Mouse (Mus musculus) kidney, adult 2 months (tissue): ENCODE results near the gene Slc40a1. TPM values are rescaled to one million over a fixed set of nuclear protein-coding genes. Genes with fewer than 3 reads are reported as not detected.

ENCODE experiments used
- DNase-seq: peaks from one replicate; pipeline ENCODE4 v3.0.0; 2021
- H3K27ac ChIP-seq: fragments of 200-500 bp; 2 replicates; pipeline ENCODE4 v1.5.1; 2012; ENCODE audit warnings: low read depth, low read length, control low read depth, inconsistent platforms; ENCODE audit not compliant: insufficient read depth
- H3K27me3 ChIP-seq: fragments of 200-500 bp; replicated peaks from 2 replicates; pipeline ENCODE4 v1.6.1; 2012; ENCODE audit warnings: mild to moderate bottlenecking, moderate library complexity, low read length, inconsistent platforms; ENCODE audit not compliant: control insufficient read depth, insufficient read depth
- H3K36me3 ChIP-seq: fragments of 200-500 bp; 2 replicates; pipeline ENCODE4 v1.6.1; 2012; ENCODE audit warnings: mild to moderate bottlenecking, moderate library complexity, low read length, inconsistent platforms; ENCODE audit not compliant: control insufficient read depth, insufficient read depth
- H3K4me1 ChIP-seq: fragments of 200-500 bp; 2 replicates; pipeline ENCODE4 v1.6.1; 2011; ENCODE audit warnings: low read length; ENCODE audit not compliant: control insufficient read depth, insufficient read depth
- H3K4me3 ChIP-seq: fragments of 200-500 bp; 2 replicates; pipeline ENCODE4 v1.5.1; 2011; ENCODE audit warnings: mild to moderate bottlenecking, low read depth, low read length, control low read depth; ENCODE audit not compliant: insufficient read depth
- CTCF ChIP-seq: fragments of 200-500 bp; conservative IDR thresholded peaks from 2 replicates; pipeline ENCODE4 v1.5.1; 2011; ENCODE audit warnings: low read depth, mild to moderate bottlenecking, control low read depth, low read length, moderate library complexity, mixed read lengths; ENCODE audit not compliant: insufficient read depth, insufficient read length
- POLR2A ChIP-seq: fragments of 200-500 bp; IDR thresholded peaks from one replicate; pipeline ENCODE4 v1.6.1; 2011; ENCODE audit warnings: low read depth, low read length, control low read depth
- WGBS: fragments of 180-500 bp; shearing (Covaris S2); methylation state at CpG from one replicate; pipeline ENCODE4 v1.1.7; 2018; 5-methylcytosine and 5-hydroxymethylcytosine counted together
- polyA plus RNA-seq: library from polyadenylated mRNA; depleted of rRNA; stranded (reverse); fragments of >200 nt; gene quantifications from 2 replicates; pipeline ENCODE4 v1.2.3, GENCODE M21; 2012

The Slc40a1 gene
- polyA plus RNA-seq, 1 experiment: 34.2 TPM

DNA sequence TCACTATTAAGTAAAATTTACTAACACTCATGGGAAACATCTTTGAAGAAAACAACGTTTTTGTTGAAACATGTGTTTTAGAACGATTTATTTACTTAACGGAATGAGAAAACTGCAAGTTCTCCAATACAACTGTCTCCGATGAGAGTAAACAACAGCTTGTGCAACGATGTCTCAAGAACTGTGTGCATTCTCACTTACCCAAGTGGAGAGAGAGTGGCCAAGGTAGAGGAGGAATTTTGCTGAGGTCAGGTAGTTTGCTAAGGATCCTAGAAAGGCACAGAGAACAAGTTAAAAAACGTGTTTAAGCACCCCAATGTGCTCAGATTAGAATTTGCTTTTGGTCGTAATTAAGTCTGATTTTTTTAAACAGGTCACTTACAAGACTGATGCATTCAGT is 1.8 kb downstream of the Slc40a1 start:
- no peaks in the 10 kb centered on the region for H3K27me3 ChIP-seq
- 39% methylated on average over 7 of the region's 7 CpGs for WGBS
- no peaks in the 10 kb centered on the region for H3K36me3 ChIP-seq
- peak overlapping the region; percentile 37; the same call in 1 of the 2 replicates for H3K27ac ChIP-seq
- DNase-seq: peak; percentile 52
- H3K4me1 ChIP-seq: no peaks in the 10 kb centered on the region; the same call in 1 of the 2 replicates
- TF ChIP-seq CTCF (no peak), POLR2A (no peak)
- H3K4me3 ChIP-seq: peak overlapping the region; percentile 67

DNA sequence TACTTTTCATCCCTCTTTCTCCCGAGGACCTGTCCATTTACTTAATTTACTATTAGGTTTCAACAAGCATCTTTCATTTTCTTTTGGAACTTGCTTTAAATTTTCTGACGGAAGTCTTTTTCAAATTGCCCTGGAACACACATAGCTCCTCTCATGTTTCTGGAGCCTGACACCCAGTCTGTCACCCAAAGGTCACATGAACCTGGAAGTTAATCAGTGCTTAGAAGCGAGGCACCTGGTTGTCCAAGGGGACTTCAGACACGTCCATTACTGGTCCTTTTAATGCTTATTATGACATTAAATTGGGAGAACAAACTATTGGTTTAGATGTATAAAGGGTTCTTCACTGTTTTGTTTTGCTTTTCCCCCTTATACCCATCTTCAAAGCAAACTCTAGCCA is 3.0 kb downstream of the Slc40a1 start:
- H3K27me3 ChIP-seq: no peaks in the 10 kb centered on the region
- H3K4me1 ChIP-seq: no peaks in the 10 kb centered on the region; the same call in 1 of the 2 replicates
- H3K4me3 ChIP-seq: peak overlapping the region; percentile 24; the same call in 1 of the 2 replicates
- DNase-seq: peak; percentile 79
- no peaks in the 10 kb centered on the region; the same call in 1 of the 2 replicates for H3K36me3 ChIP-seq
- 31% methylated on average over 4 of the region's 4 CpGs for WGBS
- TF ChIP-seq CTCF (no peak), POLR2A (no peak)
- no peak overlapping the region for H3K27ac ChIP-seq

DNA sequence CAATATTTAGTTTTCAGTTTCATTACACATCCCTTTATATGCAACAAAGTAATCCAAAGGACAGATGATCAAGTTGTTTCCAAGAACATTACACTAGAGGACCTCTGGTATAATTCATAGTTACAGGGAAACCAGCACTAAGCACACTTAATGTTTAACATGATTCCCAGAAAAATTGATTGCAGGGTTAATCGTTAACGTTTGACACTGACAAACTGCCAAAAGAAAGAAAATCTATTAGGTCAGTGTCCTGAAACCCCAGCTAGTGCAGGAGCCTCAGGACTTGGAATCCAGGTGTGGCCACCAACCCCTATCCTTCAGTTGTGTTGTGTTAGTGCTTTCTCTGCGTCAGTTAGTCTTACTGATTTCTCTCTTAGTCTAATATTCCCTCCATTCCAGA is 5.6 kb downstream of the Slc40a1 start:
- TF ChIP-seq CTCF (no peak), POLR2A (no peak)
- no peaks in the 10 kb centered on the region for H3K27me3 ChIP-seq
- peaks cover 5% of the 10 kb centered on the region for H3K4me1 ChIP-seq
- WGBS: 41% methylated on average over 3 of the region's 3 CpGs
- peak; percentile 93 for DNase-seq
- peaks cover 5% of the 10 kb centered on the region for H3K36me3 ChIP-seq
- peak overlapping the region; percentile 4; the same call in 1 of the 2 replicates for H3K27ac ChIP-seq
- no peak overlapping the region for H3K4me3 ChIP-seq

DNA sequence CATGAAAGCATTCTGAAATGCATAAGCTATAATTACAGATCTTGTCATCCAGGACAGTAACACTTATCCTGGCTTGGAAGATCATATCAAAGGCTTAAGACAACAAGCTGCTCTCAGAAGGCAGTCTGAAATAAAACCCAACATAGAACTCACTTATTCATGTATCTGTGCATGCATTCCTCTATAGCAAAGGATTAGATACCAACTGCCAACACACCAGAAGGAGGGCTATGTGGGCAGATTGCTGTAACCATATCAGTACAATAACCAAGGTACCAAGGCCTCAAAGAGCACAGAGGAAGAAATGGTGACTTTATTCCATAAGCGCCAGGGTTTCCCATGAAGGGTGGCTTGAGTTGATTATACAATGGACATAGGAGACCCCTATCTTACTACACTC is 6.6 kb downstream of the Slc40a1 start:
- no peaks in the 10 kb centered on the region for H3K27me3 ChIP-seq
- no peak overlapping the region for H3K27ac ChIP-seq
- peaks cover 5% of the 10 kb centered on the region for H3K4me1 ChIP-seq
- peaks cover 5% of the 10 kb centered on the region for H3K36me3 ChIP-seq
- WGBS: 100% methylated on average over 1 of the region's 1 CpGs
- TF ChIP-seq CTCF (no peak), POLR2A (no peak)
- no peak for DNase-seq
- no peak overlapping the region for H3K4me3 ChIP-seq

DNA sequence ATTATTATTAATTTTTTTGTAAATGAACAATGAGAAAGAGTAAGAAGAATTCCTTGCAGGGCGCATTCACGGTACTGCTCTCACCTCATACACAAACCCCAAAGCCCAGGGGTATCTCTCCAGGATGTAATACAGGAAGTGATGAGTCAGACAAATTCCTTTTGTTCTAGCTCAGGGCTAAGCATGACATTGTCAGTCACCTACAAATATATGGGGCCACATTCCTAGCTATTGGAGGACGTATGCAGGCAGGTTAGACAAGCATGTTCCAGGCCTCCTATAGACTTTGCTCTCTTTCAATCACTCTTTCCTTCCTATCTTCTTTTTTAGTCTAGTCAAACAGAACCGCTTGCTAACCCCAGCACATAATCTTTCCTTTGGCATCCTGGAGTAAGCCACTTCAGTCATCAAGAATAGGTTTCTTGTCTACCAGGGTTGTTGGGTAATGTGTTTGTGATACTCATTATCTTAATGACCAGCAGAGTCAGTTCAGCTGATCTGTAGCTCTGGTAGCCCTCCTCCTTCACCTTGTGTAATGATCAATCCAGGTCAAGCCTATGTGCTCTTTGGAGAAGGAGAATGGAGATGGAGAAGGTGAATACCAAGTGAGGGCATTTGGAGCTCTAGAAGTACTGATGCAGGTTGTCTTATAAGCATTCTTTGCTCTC is 9.1 kb downstream of the Slc40a1 start:
- Histone ChIP-seq H3K27ac (no peak overlapping the region), H3K4me3 (no peak overlapping the region), H3K27me3 (no peaks in the 10 kb centered on the region), H3K36me3 (peaks cover 5% of the 10 kb centered on the region), H3K4me1 (peaks cover 5% of the 10 kb centered on the region)
- no peak for TF ChIP-seq POLR2A
- no peak for TF ChIP-seq CTCF
- peak; percentile 20 for DNase-seq
- WGBS: 68% methylated on average over 4 of the region's 4 CpGs

DNA sequence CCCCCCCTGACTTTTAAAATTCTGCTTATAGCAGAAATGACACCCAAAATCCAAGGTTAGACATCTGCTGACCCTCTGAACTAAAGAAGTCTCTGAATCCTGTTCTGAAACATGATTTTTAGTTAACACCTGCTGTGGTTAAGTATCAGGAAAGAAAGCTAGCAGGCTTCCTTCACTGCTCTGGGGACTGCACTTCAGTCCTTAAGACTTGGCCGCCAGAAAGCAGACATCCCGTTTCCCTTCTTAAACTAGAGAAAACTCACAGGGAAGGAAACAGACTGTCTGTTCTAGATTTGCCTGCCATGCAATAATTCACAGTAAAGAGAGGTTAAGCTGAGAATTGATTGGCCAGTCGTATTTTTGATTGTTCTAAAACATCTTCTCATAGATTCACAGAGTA is 10.1 kb downstream of the Slc40a1 start:
- Histone ChIP-seq H3K36me3 (peaks cover 8% of the 10 kb centered on the region), H3K4me3 (no peak overlapping the region), H3K27me3 (no peaks in the 10 kb centered on the region), H3K27ac (no peak overlapping the region), H3K4me1 (peaks cover 5% of the 10 kb centered on the region)
- WGBS: 66% methylated on average over 3 of the region's 3 CpGs
- DNase-seq: no peak
- TF ChIP-seq POLR2A (no peak), CTCF (no peak)

DNA sequence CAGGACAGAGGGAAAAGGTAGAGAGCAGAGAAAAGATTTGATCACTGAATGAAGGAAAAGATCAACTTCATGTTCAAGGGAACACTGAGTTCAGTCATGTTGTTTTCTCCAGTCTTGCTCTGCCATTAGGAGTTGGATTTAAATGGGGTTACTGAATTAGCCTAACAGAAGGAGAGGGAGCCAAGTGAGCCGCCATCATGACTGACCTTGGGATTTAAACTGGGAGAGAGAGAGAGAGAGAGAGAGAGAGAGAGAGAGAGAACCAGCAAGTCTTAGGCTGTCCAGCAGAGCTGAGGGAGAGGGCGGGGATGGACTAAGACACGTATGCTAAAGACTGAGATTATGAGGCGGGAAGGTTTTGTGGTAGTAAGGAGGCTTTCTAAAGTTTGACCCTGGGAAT is 12.1 kb downstream of the Slc40a1 start:
- DNase-seq: no peak
- WGBS: 96% methylated on average over 4 of the region's 4 CpGs
- no peak overlapping the region for H3K4me3 ChIP-seq
- H3K4me1 ChIP-seq: peaks cover 5% of the 10 kb centered on the region
- H3K36me3 ChIP-seq: peaks cover 11% of the 10 kb centered on the region
- no peaks in the 10 kb centered on the region for H3K27me3 ChIP-seq
- TF ChIP-seq CTCF (no peak), POLR2A (no peak)
- H3K27ac ChIP-seq: no peak overlapping the region
